Mouse (Mus musculus) granulocyte monocyte progenitor cell, adult 5-6 weeks (primary cell): ENCODE measurements around the gene Ablim1. TPM values are rescaled to one million over a fixed set of nuclear protein-coding genes. Genes with fewer than 3 reads are reported as not detected.

Source experiments
- ATAC-seq: replicated peaks from 2 replicates; pipeline ENCODE4 v1.8.0; 2016; ENCODE audit warnings: mild to moderate bottlenecking, moderate TSS enrichment, inconsistent platforms; ENCODE audit not compliant: poor library complexity, severe bottlenecking
- total RNA-seq, 2 experiments: library from RNA; stranded (forward) in 1 of 2; stranded (reverse) in 1 of 2; fragments of 200-712, 200-1000 nt in 1 of 2; fragments of >200 nt in 1 of 2; fragmentation: Nextera tagmentation in 1 of 2; gene quantifications; 2 replicates each; pipeline ENCODE4 v1.2.3; 2014 to 2017

Ablim1 gene
- total RNA-seq, 2 experiments from 2014 or later, result 8.0 to 9.4 TPM

DNA sequence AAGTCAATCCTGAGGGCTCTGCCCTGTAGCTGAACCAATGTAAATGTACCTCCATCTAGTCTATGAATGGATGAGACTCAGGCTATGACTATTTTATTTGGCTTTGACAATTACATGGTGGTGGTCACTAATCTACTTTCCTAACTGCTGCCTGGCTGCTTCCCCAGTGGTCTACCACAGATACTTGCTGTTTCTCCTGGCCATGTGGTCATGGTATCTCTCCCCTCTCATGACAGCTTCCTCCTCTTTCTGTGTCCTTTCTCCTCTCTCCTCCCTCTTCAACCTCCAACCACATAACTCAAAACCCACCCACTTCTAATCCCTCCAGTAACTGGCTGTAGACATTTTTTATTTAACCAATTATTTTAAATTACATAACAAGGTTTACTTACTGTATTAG is 34.4 kb upstream of the Ablim1 start:
- peak; percentile 40 for ATAC-seq

DNA sequence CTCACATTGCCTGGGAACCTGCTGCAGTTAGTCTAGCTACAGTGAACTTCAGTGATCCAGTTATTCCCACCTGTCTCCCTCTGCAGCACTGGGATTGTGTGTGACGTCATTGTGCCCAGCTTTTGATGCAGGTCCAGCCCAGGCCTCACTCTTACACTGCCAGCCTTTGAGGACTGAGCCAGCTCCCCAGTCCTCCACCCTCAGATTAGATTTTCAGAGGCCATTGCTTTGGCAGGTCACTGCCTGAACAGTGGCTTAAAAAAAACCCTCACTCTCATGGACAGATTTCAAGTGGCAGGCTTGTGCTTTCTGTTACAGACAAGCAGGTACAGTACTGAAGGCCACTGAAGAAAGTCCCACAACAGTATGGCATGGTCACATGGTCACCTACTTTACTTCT is 30.0 kb upstream of the Ablim1 start:
- ATAC-seq, result no peak

- peak; percentile 96 for ATAC-seq
These were observed 29.1 kb upstream of the Ablim1 start for GRCm38 (mm10) chr19:57343860-57344259.

DNA sequence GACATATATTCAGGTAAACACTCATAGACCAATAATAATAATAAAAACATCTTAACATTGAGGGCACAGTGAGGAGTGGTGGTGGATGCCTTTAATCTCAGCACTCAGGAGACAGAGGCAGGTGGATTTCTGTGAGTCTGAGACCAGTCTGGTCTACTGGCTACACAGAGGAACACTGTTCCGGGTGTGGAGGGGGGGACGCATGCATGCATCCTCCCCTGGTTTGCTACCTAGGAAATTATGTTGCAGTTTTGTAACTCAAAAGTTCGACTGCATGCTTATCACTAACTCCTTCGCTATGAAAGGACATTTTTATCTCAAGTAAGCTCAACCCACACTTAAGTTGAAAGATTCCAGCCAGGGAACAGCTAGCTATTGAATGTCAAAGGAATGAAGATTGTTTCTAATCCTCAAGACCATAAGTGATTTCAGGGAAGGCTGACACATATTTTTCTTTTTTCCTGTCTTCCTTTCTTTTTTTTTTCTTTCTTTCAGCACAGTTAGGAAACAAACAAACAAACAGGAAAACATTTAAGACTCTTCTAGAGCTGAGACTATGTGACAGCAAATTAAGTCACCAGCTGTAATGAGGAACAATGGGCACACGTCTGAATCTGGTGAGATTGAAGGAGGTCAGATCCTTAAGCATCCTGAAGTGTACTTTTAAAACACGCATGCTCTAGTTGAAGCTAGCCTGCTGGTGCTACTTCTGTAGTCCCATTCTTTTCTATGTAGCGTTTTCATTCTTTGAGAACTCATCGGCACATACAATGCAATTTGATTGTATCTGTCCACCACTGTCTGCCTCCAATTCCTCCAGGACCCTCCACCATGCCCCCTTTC is 26.4 kb upstream of the Ablim1 start:
- no peak for ATAC-seq

- no peak for ATAC-seq
These were observed 24.7 kb upstream of the Ablim1 start for GRCm38 (mm10) chr19:57339281-57339864.

- no peak for ATAC-seq
These were observed 20.4 kb upstream of the Ablim1 start for GRCm38 (mm10) chr19:57335135-57335534.

- ATAC-seq, result peak; percentile 42
These were observed 18.6 kb upstream of the Ablim1 start for GRCm38 (mm10) chr19:57333356-57333755.

DNA sequence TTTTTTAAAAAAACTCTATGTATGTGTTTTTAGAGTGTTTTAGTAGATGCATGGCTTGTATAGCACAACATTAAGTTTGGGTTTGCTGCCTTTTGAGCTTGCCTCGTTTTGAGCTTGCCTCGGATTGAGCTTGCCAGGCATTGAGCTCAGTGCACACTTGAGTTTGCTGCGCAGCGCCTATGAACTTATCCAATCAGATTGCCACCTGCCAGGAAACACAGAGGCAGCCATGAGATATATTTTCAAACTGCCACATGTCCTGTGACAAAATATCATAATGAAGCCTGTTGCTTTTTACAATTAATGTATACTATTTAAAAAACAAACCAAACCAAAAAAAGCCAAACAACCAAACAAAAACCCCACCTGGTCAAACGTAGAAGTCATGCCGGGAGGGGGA is 16.5 kb upstream of the Ablim1 start:
- no peak for ATAC-seq

DNA sequence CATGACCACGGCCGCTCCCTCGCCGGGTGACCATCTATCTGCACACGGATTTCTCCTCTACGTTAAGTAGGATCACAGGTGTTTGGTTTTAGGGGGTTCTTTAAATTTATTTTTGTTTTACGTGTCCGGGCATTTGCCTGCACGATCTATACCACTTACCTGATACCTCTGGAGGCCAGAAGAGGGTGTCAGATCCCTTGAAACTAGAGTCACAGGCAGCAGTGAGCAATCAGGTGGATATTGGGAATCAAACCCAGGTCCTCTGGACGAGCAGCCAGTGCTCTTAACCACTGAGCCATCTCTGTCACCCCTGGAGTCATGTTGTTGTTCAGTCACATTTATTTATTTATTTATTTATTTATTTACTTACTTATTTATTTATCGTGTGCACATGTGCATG is 15.6 kb upstream of the Ablim1 start:
- no peak for ATAC-seq

- 0 out of 2 replicates have a peak, but pooled peaks have one; percentile 33 for ATAC-seq
These were observed 14.1 kb upstream of the Ablim1 start for GRCm38 (mm10) chr19:57328792-57329191.

DNA sequence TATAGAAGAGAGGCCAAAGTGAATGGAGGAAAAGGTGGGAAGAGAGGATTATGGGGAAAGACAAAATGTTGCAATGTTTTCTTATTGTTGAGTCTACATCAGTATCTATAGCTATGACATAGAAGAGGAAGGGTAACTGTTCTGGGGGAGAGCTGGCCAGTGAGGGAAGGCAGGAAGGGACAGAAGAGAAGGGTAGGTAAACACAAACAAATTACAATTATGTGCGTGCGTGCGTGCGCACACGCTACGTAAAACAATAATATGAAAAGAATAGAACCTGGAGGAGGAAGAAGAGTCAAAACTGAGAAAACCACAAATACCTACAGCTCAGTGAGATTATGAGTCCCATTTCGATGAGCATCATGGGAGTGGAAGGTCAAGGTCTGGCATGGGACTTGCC is 13.6 kb upstream of the Ablim1 start:
- ATAC-seq, result no peak

DNA sequence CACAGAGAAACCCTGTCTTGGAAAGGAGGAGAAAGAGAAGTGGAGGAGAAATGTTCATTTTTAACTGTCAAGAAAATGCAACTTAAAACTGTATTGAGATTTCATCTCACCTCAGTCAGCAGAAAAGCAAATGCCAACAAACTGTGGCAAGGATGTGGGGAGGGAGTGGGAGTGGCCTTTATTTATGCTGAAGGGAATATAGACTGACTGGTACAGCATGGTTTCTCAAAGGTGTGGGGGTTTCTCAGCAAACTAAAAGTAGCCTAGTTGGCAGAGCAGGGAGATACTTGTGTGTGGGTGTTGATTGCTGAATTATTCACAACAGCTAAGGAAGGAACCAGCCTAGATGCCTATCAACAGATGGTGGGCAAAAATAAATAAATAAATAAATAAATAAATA is 13.0 kb upstream of the Ablim1 start:
- no peak for ATAC-seq

- peak; percentile 73 for ATAC-seq
These were observed 11.1 kb upstream of the Ablim1 start for GRCm38 (mm10) chr19:57325748-57326300.

- ATAC-seq, result no peak
These were observed 8.4 kb upstream of the Ablim1 start for GRCm38 (mm10) chr19:57323087-57323486.

DNA sequence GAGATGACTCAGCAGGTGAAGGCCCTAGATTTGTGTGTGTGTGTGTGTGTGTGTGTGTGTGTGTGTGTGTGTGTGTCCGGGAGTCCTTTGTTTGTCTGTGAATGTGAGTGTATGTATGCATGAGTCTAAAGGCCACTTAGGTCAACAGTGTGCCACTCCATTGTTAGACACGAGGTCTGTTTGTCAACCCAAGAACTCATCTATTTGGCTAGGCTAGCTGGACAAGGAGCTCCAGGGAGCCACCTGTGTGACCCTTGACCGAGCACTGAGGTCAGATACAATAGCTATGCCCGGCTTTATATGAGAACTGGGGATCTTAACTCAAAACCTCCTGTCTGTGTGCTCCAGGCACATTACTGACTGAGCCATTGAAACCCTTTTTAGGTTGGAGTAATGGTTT is 7.8 kb upstream of the Ablim1 start:
- ATAC-seq, result no peak

GRCm38 (mm10) chr19:57321839-57322238 is 7.1 kb upstream of the Ablim1 start:
- ATAC-seq, result no peak

GRCm38 (mm10) chr19:57320656-57321382 is 6.1 kb upstream of the Ablim1 start:
- no peak for ATAC-seq

GRCm38 (mm10) chr19:57316597-57316996 is 1.9 kb upstream of the Ablim1 start:
- no peak for ATAC-seq

DNA sequence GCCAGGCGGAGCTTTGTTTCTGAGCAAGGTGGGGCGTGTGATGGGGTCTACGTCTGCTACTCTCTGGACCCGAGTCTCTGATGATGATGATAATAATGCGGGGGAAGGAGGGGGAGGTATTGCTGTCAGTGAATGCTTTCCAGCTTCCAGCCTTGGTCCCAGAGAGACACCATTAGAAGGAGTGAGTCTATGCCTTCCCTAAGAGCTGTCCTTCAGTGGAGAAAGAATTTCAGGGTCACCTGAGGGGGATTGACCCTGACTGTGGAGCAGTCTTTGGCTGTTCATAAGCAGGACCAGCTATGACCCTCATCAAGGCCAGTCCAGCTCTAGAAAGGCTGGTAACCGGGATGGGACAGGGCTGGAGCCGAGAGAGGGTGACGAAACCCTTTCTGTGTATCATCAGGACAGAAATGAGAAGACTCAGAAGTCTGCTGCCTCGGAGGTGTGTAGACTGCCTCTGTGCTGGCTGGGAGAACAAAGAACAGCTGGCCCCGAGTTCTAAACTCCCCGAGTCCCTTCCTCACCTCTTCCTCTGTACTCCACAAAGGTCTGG is 370 bp upstream of the Ablim1 start:
- ATAC-seq, result no peak; the same call in 1 of the 2 replicates

DNA sequence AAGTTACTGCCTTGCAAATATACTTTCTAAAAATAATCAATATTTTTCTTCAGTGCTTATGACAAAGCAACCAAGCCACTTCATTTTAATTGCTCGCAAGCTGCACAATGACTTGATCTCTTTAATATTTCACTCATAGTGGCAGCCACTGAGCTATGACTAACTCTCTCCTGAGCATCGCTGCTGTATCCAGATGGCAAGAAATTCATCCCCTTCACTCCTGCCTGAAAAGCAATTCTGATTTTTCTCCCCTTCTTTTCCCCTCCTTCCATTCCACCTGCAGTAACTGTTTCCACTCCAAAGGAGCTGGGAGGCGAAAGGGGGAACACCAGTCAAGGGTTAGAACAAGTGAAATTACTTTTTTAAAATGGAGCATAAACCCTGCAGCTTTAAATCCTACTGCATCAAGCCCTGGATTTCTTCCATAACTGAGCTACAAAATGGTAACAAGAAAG is 801 bp downstream of the Ablim1 start:
- ATAC-seq, result no peak

DNA sequence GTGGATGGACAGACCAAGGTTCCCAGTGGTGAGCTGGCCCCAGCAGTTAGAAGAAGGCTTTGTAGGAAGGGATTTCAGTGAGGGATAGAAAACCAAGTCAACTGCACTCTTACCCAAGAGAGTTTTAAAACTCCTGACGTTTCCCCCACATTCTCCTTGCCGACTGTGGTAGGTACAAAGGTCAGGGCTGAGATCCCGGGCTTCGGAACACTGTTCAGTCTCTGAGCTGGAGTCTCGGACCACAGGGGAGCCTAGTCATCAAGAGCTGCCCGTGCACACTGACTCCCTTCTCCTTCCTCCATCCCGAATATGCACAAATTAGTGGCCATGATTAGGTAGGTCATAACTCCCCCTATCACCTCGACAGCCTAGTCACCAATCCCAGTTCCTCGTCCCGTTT is 1.5 kb downstream of the Ablim1 start:
- no peak for ATAC-seq
